Mouse (Mus musculus): ENCODE measurements around the gene Gm28374. TPM values are rescaled to one million over a fixed set of nuclear protein-coding genes. Genes with fewer than 3 reads are reported as not detected.

Gm28374 gene
- polyA plus RNA-seq (2015; fragmentation: Illumina TruSeq; extraction: RNeasy Lipid Tissue Mini Kit (QIAGEN cat#74804); ENCODE audit: insufficient read depth, low replicate concordance): not detected

DNA sequence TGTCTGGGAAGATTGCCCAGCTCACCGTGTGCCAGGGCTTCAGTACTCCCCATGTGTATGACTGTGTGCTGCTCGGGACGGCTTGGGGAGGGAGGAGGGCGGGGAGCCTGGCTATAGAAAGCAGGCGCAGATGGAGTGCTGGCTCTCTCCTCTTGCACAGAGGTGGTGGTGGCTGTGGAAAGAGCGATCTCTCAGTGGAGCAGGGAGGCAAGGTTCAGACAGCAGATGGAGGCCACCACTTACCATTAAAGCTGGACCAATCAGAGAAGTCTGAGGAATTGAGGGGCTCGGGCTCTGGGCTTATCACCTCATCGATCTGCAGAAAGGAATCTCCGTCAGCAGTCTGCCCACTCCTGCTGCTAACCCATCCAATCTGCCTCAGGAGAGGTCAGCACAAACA lies at the start of gene Gm28374:
TSS of gene Gm28374 (minus strand) at position 101 of the 400 bp plus-strand sequence.

GRCm38 (mm10) chr19:6127760-6128341 lies 45.8 kb upstream of the Gm28374 start, which contains the start of gene Snx15:
Gene Snx15 (minus strand): TSS chr19:6128304.

GRCm38 (mm10) chr19:6117986-6118676 lies 36.1 kb upstream of the Gm28374 start, which contains the start of gene Sac3d1:
Gene Sac3d1 (minus strand): TSS chr19:6118650.

GRCm38 (mm10) chr19:6105586-6105985 lies 23.5 kb upstream of the Gm28374 start, which contains the start of gene Naaladl1:
Gene Naaladl1 (plus strand): TSS chr19:6105782.

GRCm38 (mm10) chr19:6094119-6094518 lies 12.1 kb upstream of the Gm28374 start, which contains the start of gene AC131692.1:
Gene AC131692.1 (plus strand): TSS chr19:6094419.

DNA sequence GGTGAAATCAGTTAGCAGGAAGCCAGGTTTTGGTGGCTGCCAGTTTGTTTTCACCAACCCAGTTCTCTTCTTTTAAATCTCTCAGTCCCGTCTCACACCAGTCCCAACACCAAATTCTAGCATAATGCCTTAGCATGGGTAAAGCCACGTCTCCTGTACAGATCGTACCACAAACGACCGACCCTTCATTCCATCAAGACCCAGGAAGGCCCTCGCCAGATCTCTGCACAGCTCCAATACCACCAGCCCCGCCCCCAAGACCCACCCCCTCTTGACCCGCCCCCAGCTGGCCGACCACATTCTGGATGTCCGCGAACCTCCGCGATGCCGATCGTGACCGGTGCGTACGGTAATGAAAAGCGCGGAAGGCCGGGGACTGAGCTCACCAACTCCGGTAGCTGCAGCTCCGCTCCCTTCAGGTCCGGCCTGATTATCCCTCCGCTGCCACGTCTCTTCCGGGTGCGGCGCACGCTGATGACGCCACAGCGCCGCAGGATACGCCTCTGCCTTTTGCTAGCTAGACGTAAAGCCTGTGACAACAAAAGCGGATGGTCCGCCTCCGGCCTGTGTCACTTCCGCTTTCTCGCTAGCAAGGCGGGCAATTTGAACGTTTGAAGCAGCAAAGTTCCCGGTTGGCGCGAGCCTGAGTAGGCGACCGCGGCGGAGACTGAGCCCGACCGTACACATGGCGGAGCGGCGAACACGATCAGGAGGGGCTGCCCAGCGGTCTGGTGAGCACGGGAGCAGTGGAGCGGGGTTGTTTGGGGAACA lies 2.6 kb upstream of the Gm28374 start, which contains the start of the genes Zfpl1 and Cdca5:
TSS of gene Zfpl1 (minus strand) at position 479 of the 771 bp plus-strand sequence.
TSS of gene Cdca5 (plus strand) at position 506 of the 771 bp plus-strand sequence.

DNA sequence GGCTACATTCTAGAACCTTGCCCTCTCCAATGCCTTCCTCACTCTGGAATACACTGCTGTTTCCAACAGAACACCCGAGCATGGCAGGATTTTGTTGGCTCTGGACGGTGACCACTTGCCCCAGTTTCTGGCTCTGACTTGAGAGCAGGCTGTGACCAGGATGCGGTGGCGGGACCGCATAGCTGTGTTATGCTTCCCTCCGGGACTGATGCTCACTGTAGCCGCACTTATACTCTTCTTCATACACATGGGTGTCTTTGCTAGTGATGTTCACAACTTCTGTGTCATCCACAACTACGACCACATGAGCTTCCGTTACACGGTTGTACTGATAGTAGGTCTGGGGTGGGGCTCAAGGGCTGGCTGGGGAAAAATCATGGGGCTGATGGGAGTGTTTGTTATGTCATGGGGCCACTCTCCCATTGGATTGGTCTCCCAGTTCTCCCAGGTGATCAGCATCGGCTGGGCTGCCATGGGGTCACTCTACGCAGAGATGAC lies 2.0 kb downstream of the Gm28374 start, which contains the start of gene Tmem262:
TSS of gene Tmem262 (plus strand) at position 51 of the 498 bp plus-strand sequence.

DNA sequence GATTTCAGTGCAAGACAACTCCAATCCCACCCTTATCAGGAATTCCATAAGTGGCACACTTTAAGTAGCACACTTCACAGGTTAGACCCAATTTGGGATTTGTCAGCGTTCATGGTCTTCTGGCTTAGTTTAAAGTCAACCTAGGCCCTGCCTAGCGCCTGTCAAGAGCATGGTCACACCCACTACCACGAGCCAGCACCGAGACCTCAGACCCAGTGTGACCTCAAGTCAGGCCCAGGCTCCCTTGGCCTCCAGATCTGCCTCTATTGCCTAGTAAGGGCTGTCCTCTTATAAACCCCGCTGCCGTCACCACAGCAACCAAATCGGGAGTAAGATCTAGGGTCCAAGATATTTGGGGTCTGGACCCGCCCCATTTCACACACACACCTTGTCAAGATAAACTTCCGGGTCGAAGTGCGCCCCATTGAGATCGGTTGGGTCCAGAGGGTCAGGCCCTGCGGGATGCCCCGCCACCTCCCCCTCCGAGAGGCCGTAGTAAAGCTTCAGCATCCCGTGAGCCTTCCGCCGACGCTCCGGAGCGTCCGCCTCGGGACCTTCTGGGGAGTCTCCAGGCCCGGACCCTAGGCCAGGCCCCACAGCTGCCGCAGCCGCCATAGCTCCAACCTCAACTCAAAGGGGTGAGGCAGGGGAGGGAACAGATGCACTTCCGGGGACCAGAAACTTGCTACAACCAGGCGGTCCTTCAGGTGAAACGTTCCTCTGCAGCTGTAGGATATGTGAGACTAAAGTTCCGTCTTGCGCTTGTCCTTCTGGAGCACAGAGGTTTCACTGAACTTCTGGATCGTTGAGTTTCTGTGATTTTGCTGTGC lies 5.3 kb downstream of the Gm28374 start, which contains the start of gene Vps51:
TSS of gene Vps51 (minus strand) at position 668 of the 830 bp plus-strand sequence.

DNA sequence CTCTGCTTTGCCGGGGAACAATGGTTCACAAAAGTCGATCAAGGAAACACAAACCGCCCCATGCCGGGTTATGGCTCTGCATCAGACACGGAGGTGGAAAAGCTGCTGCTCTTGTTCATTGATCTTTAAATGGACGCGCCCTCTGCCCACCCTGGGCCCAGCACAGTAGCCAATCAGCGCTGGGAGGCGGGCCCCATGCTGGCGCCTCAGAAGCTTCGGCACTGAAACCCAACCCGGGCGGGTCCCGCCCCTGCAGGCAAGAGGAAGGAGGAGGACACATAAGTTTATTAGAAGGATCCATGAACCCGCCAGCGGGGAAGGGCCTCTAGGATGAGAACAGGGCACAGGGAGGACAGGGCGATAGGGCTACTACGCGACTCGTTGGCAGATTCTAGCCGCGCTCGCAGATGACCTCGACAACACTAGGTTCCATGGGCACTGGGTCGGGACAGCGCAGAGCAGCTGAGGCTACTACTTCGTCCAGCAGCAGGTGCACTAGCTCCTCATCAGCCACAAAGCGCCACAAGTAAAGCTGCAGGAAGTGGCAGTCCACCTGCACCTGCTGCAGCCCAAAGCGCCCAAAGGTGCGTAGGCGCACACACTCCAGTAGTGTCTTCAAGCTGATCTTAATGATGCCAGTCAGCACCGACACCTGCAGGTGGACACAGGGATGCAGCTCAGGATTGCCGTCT lies 14.2 kb downstream of the Gm28374 start, which contains the start of gene Tm7sf2:
TSS of gene Tm7sf2 (minus strand) at position 650 of the 692 bp plus-strand sequence.

DNA sequence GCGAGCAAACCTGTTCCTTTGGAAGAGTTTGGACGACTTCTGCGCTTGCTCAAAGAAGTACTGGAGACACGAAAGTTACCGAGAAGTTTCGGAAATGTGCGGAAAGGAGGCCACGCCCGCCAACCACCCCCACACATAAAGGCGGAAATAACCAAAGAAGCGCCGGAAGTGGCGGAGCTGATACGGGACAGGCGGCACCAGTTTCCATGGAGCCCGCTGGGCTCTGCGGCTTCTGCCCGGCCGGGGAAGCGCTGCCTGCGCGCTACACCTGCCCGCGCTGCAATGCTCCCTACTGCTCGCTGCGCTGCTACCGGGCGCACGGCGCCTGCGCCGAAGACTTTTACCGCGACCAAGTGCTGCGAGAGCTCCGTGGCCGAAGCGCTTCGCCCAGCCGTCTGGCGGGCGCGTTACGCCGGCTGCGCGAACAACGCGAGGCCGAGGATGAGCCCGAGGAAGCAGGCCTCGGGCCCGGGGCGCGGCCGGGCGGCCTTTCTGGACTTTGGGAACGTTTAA lies 21.0 kb downstream of the Gm28374 start, which contains the start of gene Znhit2:
TSS of gene Znhit2 (plus strand) at position 172 of the 513 bp plus-strand sequence.

DNA sequence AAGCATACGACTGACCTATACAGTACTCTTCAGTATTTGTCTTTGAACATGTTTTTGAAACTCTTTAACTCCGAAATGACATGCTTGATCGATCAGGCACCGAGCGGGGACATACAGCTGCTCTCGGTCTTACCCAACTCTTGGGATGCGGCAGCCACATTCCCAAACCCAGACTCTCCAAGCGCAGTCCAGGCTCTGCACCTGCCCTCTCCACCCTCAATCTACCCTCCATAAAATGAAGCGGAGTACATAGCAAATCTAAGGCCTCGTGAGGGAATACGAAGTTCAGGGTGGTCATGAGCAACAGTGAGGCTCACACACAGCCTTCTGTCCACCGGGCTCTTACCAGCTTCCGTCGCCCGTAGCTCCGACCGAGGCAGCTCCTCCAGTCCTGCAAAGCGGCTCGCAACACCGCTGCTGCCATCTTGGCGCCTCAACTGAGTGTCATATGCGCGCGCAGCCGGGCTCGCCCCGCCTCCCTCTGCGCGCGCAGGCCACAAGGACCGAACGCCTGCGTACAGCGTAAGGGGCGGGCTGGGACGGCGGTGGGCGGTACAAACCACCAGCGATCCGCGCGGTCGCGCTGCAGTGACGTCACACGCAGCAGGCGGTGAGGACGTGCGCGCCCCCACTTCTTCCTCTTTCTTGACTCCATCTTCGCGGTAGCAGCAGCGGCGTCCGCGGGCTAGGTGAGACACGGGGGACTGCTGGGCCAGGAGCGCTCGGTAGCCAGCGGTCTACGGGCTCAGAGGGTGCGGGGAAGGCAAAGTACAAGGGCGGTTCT lies 24.6 kb downstream of the Gm28374 start, which contains the start of the genes Mrpl49 and Fau:
TSS of gene Mrpl49 (minus strand) at position 473 of the 784 bp plus-strand sequence.
TSS of gene Fau (plus strand) at position 532 of the 784 bp plus-strand sequence.

DNA sequence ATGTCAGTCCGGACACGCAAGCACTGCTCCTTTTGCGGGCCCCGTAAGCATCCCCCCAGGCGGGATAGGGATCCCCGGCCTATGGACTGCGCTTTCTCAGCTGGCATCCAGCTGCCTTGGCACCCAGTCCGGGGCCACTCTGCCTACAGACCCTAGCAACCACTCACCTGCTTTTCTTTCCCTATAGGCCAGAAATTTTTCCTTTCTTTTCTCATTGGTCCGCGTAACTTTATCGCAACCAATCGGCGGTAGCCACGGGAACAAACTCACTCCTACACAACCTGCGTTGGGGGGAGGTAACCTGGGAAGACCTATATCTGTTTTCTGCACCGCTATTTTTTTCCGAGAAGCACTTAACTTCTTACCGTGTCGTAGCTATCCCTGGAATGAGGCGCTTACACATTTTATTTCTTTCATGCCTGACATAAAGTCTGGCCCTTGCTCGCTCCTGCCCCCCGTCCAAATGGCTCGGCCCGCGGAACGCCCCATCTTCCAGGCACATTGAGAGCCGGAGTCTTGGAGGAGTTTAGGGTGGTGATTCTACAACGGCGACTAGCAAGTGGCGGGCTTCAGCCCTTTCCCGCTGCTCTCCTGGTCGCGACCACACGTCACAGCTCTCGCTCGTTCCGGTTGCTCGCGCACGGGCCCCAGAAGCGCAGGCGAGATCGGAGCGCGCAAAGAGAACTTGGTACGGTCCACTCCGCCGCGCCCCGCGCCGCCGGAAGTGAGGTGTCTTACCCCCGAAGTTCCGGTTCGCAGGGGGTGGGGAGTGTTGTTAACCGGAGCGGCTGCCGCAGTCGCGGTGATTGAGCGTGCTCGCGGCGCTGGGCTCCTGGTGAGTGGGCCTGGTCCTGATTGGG lies 35.5 kb downstream of the Gm28374 start, which contains the start of gene Syvn1:
TSS of gene Syvn1 (plus strand) at position 283 of the 860 bp plus-strand sequence.

Other genes with a start within 250 kb of the Gm28374 start
- gene Frmd8, start 207.0 kb downstream of the Gm28374 start, polyA plus RNA-seq (2015; fragmentation: Illumina TruSeq; extraction: RNeasy Lipid Tissue Mini Kit (QIAGEN cat#74804); ENCODE audit: insufficient read depth, low replicate concordance): 18.0 TPM
- gene Slc25a45, start 204.4 kb downstream of the Gm28374 start, polyA plus RNA-seq (2015; fragmentation: Illumina TruSeq; extraction: RNeasy Lipid Tissue Mini Kit (QIAGEN cat#74804); ENCODE audit: insufficient read depth, low replicate concordance): 35.5 TPM
- 0.84 TPM for gene Tigd3, start 188.1 kb downstream of the Gm28374 start, polyA plus RNA-seq (2015; fragmentation: Illumina TruSeq; extraction: RNeasy Lipid Tissue Mini Kit (QIAGEN cat#74804); ENCODE audit: insufficient read depth, low replicate concordance)
- gene Dpf2, start 169.2 kb downstream of the Gm28374 start, polyA plus RNA-seq (2015; fragmentation: Illumina TruSeq; extraction: RNeasy Lipid Tissue Mini Kit (QIAGEN cat#74804); ENCODE audit: insufficient read depth, low replicate concordance): 103 TPM
- 6.4 TPM for gene Cdc42ep2, start 157.4 kb downstream of the Gm28374 start, polyA plus RNA-seq (2015; fragmentation: Illumina TruSeq; extraction: RNeasy Lipid Tissue Mini Kit (QIAGEN cat#74804); ENCODE audit: insufficient read depth, low replicate concordance)
- gene Pola2, start 118.1 kb downstream of the Gm28374 start, polyA plus RNA-seq (2015; fragmentation: Illumina TruSeq; extraction: RNeasy Lipid Tissue Mini Kit (QIAGEN cat#74804); ENCODE audit: insufficient read depth, low replicate concordance): 30.6 TPM
- not detected for gene Slc22a20, start 96.1 kb downstream of the Gm28374 start, polyA plus RNA-seq (2015; fragmentation: Illumina TruSeq; extraction: RNeasy Lipid Tissue Mini Kit (QIAGEN cat#74804); ENCODE audit: insufficient read depth, low replicate concordance)
- 28.9 TPM for gene Capn1, start 66.4 kb downstream of the Gm28374 start, polyA plus RNA-seq (2015; fragmentation: Illumina TruSeq; extraction: RNeasy Lipid Tissue Mini Kit (QIAGEN cat#74804); ENCODE audit: insufficient read depth, low replicate concordance)
- gene Syvn1, start 35.7 kb downstream of the Gm28374 start, polyA plus RNA-seq (2015; fragmentation: Illumina TruSeq; extraction: RNeasy Lipid Tissue Mini Kit (QIAGEN cat#74804); ENCODE audit: insufficient read depth, low replicate concordance): 42.1 TPM
- gene Mrpl49, start 24.5 kb downstream of the Gm28374 start, polyA plus RNA-seq (2015; fragmentation: Illumina TruSeq; extraction: RNeasy Lipid Tissue Mini Kit (QIAGEN cat#74804); ENCODE audit: insufficient read depth, low replicate concordance): 48.0 TPM
- 1,233 TPM for gene Fau, start 24.4 kb downstream of the Gm28374 start, polyA plus RNA-seq (2015; fragmentation: Illumina TruSeq; extraction: RNeasy Lipid Tissue Mini Kit (QIAGEN cat#74804); ENCODE audit: insufficient read depth, low replicate concordance)
- 0.99 TPM for gene Znhit2, start 21.1 kb downstream of the Gm28374 start, polyA plus RNA-seq (2015; fragmentation: Illumina TruSeq; extraction: RNeasy Lipid Tissue Mini Kit (QIAGEN cat#74804); ENCODE audit: insufficient read depth, low replicate concordance)
- gene Tm7sf2, start 13.9 kb downstream of the Gm28374 start, polyA plus RNA-seq (2015; fragmentation: Illumina TruSeq; extraction: RNeasy Lipid Tissue Mini Kit (QIAGEN cat#74804); ENCODE audit: insufficient read depth, low replicate concordance): 8.7 TPM
- gene Vps51, start 5.0 kb downstream of the Gm28374 start, polyA plus RNA-seq (2015; fragmentation: Illumina TruSeq; extraction: RNeasy Lipid Tissue Mini Kit (QIAGEN cat#74804); ENCODE audit: insufficient read depth, low replicate concordance): 47.4 TPM
- not detected for gene Tmem262, start 2.2 kb downstream of the Gm28374 start, polyA plus RNA-seq (2015; fragmentation: Illumina TruSeq; extraction: RNeasy Lipid Tissue Mini Kit (QIAGEN cat#74804); ENCODE audit: insufficient read depth, low replicate concordance)
- gene Zfpl1, start 2.7 kb upstream of the Gm28374 start, polyA plus RNA-seq (2015; fragmentation: Illumina TruSeq; extraction: RNeasy Lipid Tissue Mini Kit (QIAGEN cat#74804); ENCODE audit: insufficient read depth, low replicate concordance): 12.9 TPM
- gene Cdca5, start 2.7 kb upstream of the Gm28374 start, polyA plus RNA-seq (2015; fragmentation: Illumina TruSeq; extraction: RNeasy Lipid Tissue Mini Kit (QIAGEN cat#74804); ENCODE audit: insufficient read depth, low replicate concordance): 8.2 TPM
- gene AC131692.1, start 12.2 kb upstream of the Gm28374 start, polyA plus RNA-seq (2015; fragmentation: Illumina TruSeq; extraction: RNeasy Lipid Tissue Mini Kit (QIAGEN cat#74804); ENCODE audit: insufficient read depth, low replicate concordance): 0.47 TPM
- not detected for gene Naaladl1, start 23.5 kb upstream of the Gm28374 start, polyA plus RNA-seq (2015; fragmentation: Illumina TruSeq; extraction: RNeasy Lipid Tissue Mini Kit (QIAGEN cat#74804); ENCODE audit: insufficient read depth, low replicate concordance)
- gene Sac3d1, start 36.4 kb upstream of the Gm28374 start, polyA plus RNA-seq (2015; fragmentation: Illumina TruSeq; extraction: RNeasy Lipid Tissue Mini Kit (QIAGEN cat#74804); ENCODE audit: insufficient read depth, low replicate concordance): 4.3 TPM
- 16.4 TPM for gene Snx15, start 46.0 kb upstream of the Gm28374 start, polyA plus RNA-seq (2015; fragmentation: Illumina TruSeq; extraction: RNeasy Lipid Tissue Mini Kit (QIAGEN cat#74804); ENCODE audit: insufficient read depth, low replicate concordance)
- gene Batf2, start 58.7 kb upstream of the Gm28374 start, polyA plus RNA-seq (2015; fragmentation: Illumina TruSeq; extraction: RNeasy Lipid Tissue Mini Kit (QIAGEN cat#74804); ENCODE audit: insufficient read depth, low replicate concordance): 1.8 TPM
- gene Arl2, start 59.3 kb upstream of the Gm28374 start, polyA plus RNA-seq (2015; fragmentation: Illumina TruSeq; extraction: RNeasy Lipid Tissue Mini Kit (QIAGEN cat#74804); ENCODE audit: insufficient read depth, low replicate concordance): 11.0 TPM
- not detected for gene Majin, start 102.1 kb upstream of the Gm28374 start, polyA plus RNA-seq (2015; fragmentation: Illumina TruSeq; extraction: RNeasy Lipid Tissue Mini Kit (QIAGEN cat#74804); ENCODE audit: insufficient read depth, low replicate concordance)
- gene Gpha2, start 144.1 kb upstream of the Gm28374 start, polyA plus RNA-seq (2015; fragmentation: Illumina TruSeq; extraction: RNeasy Lipid Tissue Mini Kit (QIAGEN cat#74804); ENCODE audit: insufficient read depth, low replicate concordance): not detected
- 11.9 TPM for gene Ppp2r5b, start 153.6 kb upstream of the Gm28374 start, polyA plus RNA-seq (2015; fragmentation: Illumina TruSeq; extraction: RNeasy Lipid Tissue Mini Kit (QIAGEN cat#74804); ENCODE audit: insufficient read depth, low replicate concordance)
- gene Atg2a, start 159.4 kb upstream of the Gm28374 start, polyA plus RNA-seq (2015; fragmentation: Illumina TruSeq; extraction: RNeasy Lipid Tissue Mini Kit (QIAGEN cat#74804); ENCODE audit: insufficient read depth, low replicate concordance): 6.0 TPM
- gene Ehd1, start 194.5 kb upstream of the Gm28374 start, polyA plus RNA-seq (2015; fragmentation: Illumina TruSeq; extraction: RNeasy Lipid Tissue Mini Kit (QIAGEN cat#74804); ENCODE audit: insufficient read depth, low replicate concordance): 36.3 TPM
- gene Cdc42bpg, start 224.2 kb upstream of the Gm28374 start, polyA plus RNA-seq (2015; fragmentation: Illumina TruSeq; extraction: RNeasy Lipid Tissue Mini Kit (QIAGEN cat#74804); ENCODE audit: insufficient read depth, low replicate concordance): 2.1 TPM

All from spleen, adult 10 weeks (tissue).